Comparison of ENCODE assay signal across 8 mouse cellular contexts in the genomic region with DNA sequence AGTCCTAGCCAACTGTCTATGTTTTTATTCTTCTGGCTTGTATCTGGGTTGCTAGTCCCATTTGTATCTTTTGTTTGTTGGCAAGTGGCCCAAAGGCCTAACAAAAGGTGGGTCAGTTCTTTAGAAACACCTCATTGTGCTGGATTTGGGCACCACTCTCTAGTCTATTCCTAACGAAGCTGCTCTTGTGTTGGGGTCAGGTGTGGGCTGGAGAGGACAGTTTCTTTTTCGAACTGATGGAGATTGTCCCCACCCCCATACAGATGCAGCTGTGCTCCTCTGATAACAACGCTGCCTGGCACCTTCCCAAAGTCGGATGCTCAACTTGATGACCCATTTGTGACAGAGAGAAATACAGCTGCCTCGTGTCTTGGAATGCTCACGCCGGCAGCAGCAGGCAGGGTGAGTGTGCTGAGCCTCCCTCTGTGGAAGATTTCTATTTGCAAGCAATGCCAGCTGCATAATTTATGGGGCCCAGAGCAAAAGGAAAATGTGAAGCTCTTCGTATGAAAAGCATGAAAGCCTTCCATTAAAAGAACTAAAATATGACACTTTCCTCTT.
DNase-seq lines count a peak whose midpoint lies in the region; ATAC-seq and TF ChIP-seq lines count a peak whose summit lies in the region.
"Had no signal": no experiment of that assay in that cellular context is flagged by ENCODE, and none has a peak within 500 bp of the region (broad histone marks: within the 10 kb centered on the region; RNA-seq: fewer than 3 reads in every experiment).

No protein-coding gene starts in this region.

- no peak; the same call in 1 of the 2 replicates for ATAC-seq in limb, embryonic 14.5 days (ENCODE audit: low FRiP score, low read depth)
- ATAC-seq in hindbrain, embryonic 16.5 days, result peak; percentile 69
- no peak for ATAC-seq in activated CD4-positive, CD25-positive, alpha-beta regulatory T cell, adult 4 months
- no peak for ATAC-seq in monocyte, adult 5-6 weeks (replicated peaks; ENCODE audit: insufficient number of reproducible peaks, low FRiP score, low TSS enrichment, poor library complexity, severe bottlenecking)

- DNase-seq in limb, embryonic 14.5 days (ENCODE audit: low spot score), result peak; percentile 73
- DNase-seq in limb, embryonic 10.5 days (ENCODE audit: low spot score), result no peak
- peak; percentile 43 for DNase-seq in brain, embryonic 18.5 days (ENCODE audit: low read depth, low spot score)
- DNase-seq in neural tube, embryonic 10.5 days (ENCODE audit: extremely low spot score, low spot score), result peak; percentile 15

- H3K27ac ChIP-seq in limb, embryonic 14.5 days (replicated peaks; ENCODE audit: low read depth, low read length), result no peak overlapping the region
- no peak overlapping the region for H3K27ac ChIP-seq in limb, embryonic 10.5 days
- no peak overlapping the region for H3K27ac ChIP-seq in hindbrain, embryonic 16.5 days (ENCODE audit: low read depth, low read length)
- H3K27ac ChIP-seq: limb, embryonic 15.5 days had no signal

- H3K4me3 ChIP-seq in limb, embryonic 14.5 days (replicated peaks; ENCODE audit: low read length), result no peak overlapping the region
- H3K4me3 ChIP-seq in limb, embryonic 10.5 days, result no peak overlapping the region
- no peak overlapping the region for H3K4me3 ChIP-seq in hindbrain, embryonic 16.5 days (ENCODE audit: low read length)
- H3K4me3 ChIP-seq: limb, embryonic 15.5 days had no signal

- 42% methylated on average over 8 of the region's 8 CpGs for WGBS in limb, embryonic 14.5 days
- WGBS in limb, embryonic 10.5 days, result 58% methylated on average over 8 of the region's 8 CpGs
- 27% methylated on average over 8 of the region's 8 CpGs for WGBS in hindbrain, embryonic 16.5 days

- H3K27me3 ChIP-seq in limb, embryonic 14.5 days (ENCODE audit: control insufficient read depth, insufficient read depth, low read length), result no peaks in the 10 kb centered on the region
- no peaks in the 10 kb centered on the region for H3K27me3 ChIP-seq in limb, embryonic 10.5 days (ENCODE audit: low read depth, poor library complexity, severe bottlenecking)
- no peaks in the 10 kb centered on the region for H3K27me3 ChIP-seq in hindbrain, embryonic 16.5 days (replicated peaks; ENCODE audit: control insufficient read depth, insufficient read depth, low read length)
- H3K27me3 ChIP-seq: limb, embryonic 15.5 days had no signal

- no peak overlapping the region for H3K9ac ChIP-seq in limb, embryonic 14.5 days (ENCODE audit: low read depth, low read length, severe bottlenecking)
- no peak overlapping the region for H3K9ac ChIP-seq in hindbrain, embryonic 16.5 days (ENCODE audit: low read depth, low read length)
- H3K9ac ChIP-seq: limb, embryonic 15.5 days had no signal

- no peaks in the 10 kb centered on the region for H3K9me3 ChIP-seq in limb, embryonic 14.5 days (ENCODE audit: control insufficient read depth, low read length)
- no peaks in the 10 kb centered on the region for H3K9me3 ChIP-seq in limb, embryonic 10.5 days (replicated peaks)
- no peaks in the 10 kb centered on the region for H3K9me3 ChIP-seq in hindbrain, embryonic 16.5 days (ENCODE audit: control insufficient read depth, low read length)
- H3K9me3 ChIP-seq: limb, embryonic 15.5 days had no signal

- TF ChIP-seq POLR2A in limb, embryonic 14.5 days (IDR thresholded peaks at IDR 0.05; ENCODE audit: borderline replicate concordance, extremely low read depth, insufficient read depth, insufficient read length), result no peak

- H3K4me1 ChIP-seq in limb, embryonic 14.5 days (ENCODE audit: control insufficient read depth, insufficient read depth, low read length), result peaks cover 4% of the 10 kb centered on the region; the same call in 1 of the 2 replicates
- H3K4me1 ChIP-seq in limb, embryonic 10.5 days, result no peaks in the 10 kb centered on the region
- no peaks in the 10 kb centered on the region for H3K4me1 ChIP-seq in hindbrain, embryonic 16.5 days (ENCODE audit: control insufficient read depth, insufficient read depth, low read depth, low read length)

- H3K4me2 ChIP-seq in limb, embryonic 14.5 days (replicated peaks; ENCODE audit: low read depth, low read length, severe bottlenecking), result no peak overlapping the region
- 0 out of 2 replicates have a peak overlapping the region, but pooled peaks have one; percentile 1 for H3K4me2 ChIP-seq in hindbrain, embryonic 16.5 days (ENCODE audit: low read length)
- H3K4me2 ChIP-seq: limb, embryonic 15.5 days had no signal

- H3K36me3 ChIP-seq in limb, embryonic 14.5 days (ENCODE audit: control insufficient read depth, insufficient read depth, low read length), result no peaks in the 10 kb centered on the region
- no peaks in the 10 kb centered on the region for H3K36me3 ChIP-seq in limb, embryonic 10.5 days
- H3K36me3 ChIP-seq in hindbrain, embryonic 16.5 days (ENCODE audit: control insufficient read depth, insufficient read depth, low read length), result no peaks in the 10 kb centered on the region
- H3K36me3 ChIP-seq: limb, embryonic 15.5 days had no signal
